19 mouse cellular contexts compared by ENCODE assay signal in genomic region chr6:47469760-47470159, GRCm38 (mm10). TPM values are rescaled to one million over a fixed set of nuclear protein-coding genes. Genes with fewer than 3 reads are reported as not detected.
DNase-seq lines count a peak whose midpoint lies in the region; ATAC-seq and TF ChIP-seq lines count a peak whose summit lies in the region.
"Had no signal": no experiment of that assay in that cellular context is flagged by ENCODE, and none has a peak within 500 bp of the region (broad histone marks: within the 10 kb centered on the region; RNA-seq: fewer than 3 reads in every experiment).

No protein-coding gene starts in this region.

- H3K4me2 ChIP-seq in heart, postnatal 0 days (ENCODE audit: low read depth, low read length), result no peak overlapping the region
- H3K4me2 ChIP-seq in liver, embryonic 11.5 days, result no peak overlapping the region

- DNase-seq in heart, postnatal 0 days (ENCODE audit: low spot score), result peak; percentile 3
- no peak for DNase-seq in heart, adult 2 months
- peak; percentile 88 for DNase-seq in liver, adult 2 months (ENCODE audit: extremely low read depth, low read depth, low spot score)
- DNase-seq in liver, embryonic 11.5 days (ENCODE audit: low spot score), result no peak
- DNase-seq: adrenal gland, adult 2 months; adrenal gland, adult 8-10 months; adrenal gland, postnatal 10 days; adrenal gland, postnatal 14 days; adrenal gland, postnatal 25 days; adrenal gland, postnatal 36 days; B cell, adult 2 months; cerebellum, adult 11 months; cerebellum, adult 11-12 months; cerebellum, adult 18-20 months had no signal

- no peaks in the 10 kb centered on the region for H3K27me3 ChIP-seq in heart, postnatal 0 days (ENCODE audit: control insufficient read depth, insufficient read depth, low read length)
- no peaks in the 10 kb centered on the region for H3K27me3 ChIP-seq in heart, adult 2 months (ENCODE audit: control insufficient read depth, insufficient read depth, low read length)
- H3K27me3 ChIP-seq in liver, adult 2 months (ENCODE audit: control insufficient read depth, insufficient read depth, low read length), result no peaks in the 10 kb centered on the region
- no peaks in the 10 kb centered on the region for H3K27me3 ChIP-seq in liver, embryonic 11.5 days (replicated peaks; ENCODE audit: control insufficient read depth, insufficient read depth, low read length)
- H3K27me3 ChIP-seq: CH12.LX, Patski had no signal

- H3K9ac ChIP-seq in heart, postnatal 0 days (replicated peaks; ENCODE audit: low read depth, low read length), result no peak overlapping the region
- H3K9ac ChIP-seq in heart, adult 2 months (ENCODE audit: low read depth, low read length), result no peak overlapping the region
- H3K9ac ChIP-seq in liver, adult 2 months (ENCODE audit: low read depth, low read length), result no peak overlapping the region
- H3K9ac ChIP-seq in liver, embryonic 11.5 days (ENCODE audit: low read depth, low read length), result no peak overlapping the region

- TF ChIP-seq POLR2A in heart, adult 2 months (IDR thresholded peaks at IDR 0.05; ENCODE audit: insufficient read depth, low read depth, low read length), result no peak
- TF ChIP-seq POLR2A in liver, adult 2 months (IDR thresholded peaks at IDR 0.05; ENCODE audit: extremely low read depth, insufficient read depth, low read length), result no peak

- H3K4me3 ChIP-seq in heart, postnatal 0 days (ENCODE audit: low read depth, low read length), result no peak overlapping the region
- H3K4me3 ChIP-seq in heart, adult 2 months, result no peak overlapping the region
- no peak overlapping the region for H3K4me3 ChIP-seq in liver, adult 2 months (ENCODE audit: insufficient read depth, low read depth, low read length)
- H3K4me3 ChIP-seq in liver, embryonic 11.5 days (ENCODE audit: low read depth, low read length), result no peak overlapping the region

- H3K9me3 ChIP-seq in heart, postnatal 0 days (replicated peaks; ENCODE audit: control insufficient read depth, low read length), result no peaks in the 10 kb centered on the region
- no peaks in the 10 kb centered on the region for H3K9me3 ChIP-seq in liver, embryonic 11.5 days (ENCODE audit: control insufficient read depth, low read length)
- H3K9me3 ChIP-seq: G1E had no signal

- no peaks in the 10 kb centered on the region for H3K36me3 ChIP-seq in heart, postnatal 0 days (replicated peaks; ENCODE audit: control insufficient read depth, insufficient read depth, low read length)
- H3K36me3 ChIP-seq in heart, adult 2 months (ENCODE audit: control insufficient read depth, insufficient read depth, low read length), result peaks cover 12% of the 10 kb centered on the region
- H3K36me3 ChIP-seq in liver, adult 2 months (ENCODE audit: control insufficient read depth, insufficient read depth, low read length), result no peaks in the 10 kb centered on the region
- no peaks in the 10 kb centered on the region for H3K36me3 ChIP-seq in liver, embryonic 11.5 days (ENCODE audit: control insufficient read depth, insufficient read depth, low read length)

- intact Hi-C loops in heart, adult 2 months (cut with DNase I), result no loop called here

- H3K27ac ChIP-seq in heart, postnatal 0 days (ENCODE audit: low read depth), result no peak overlapping the region
- H3K27ac ChIP-seq in heart, adult 2 months, result no peak overlapping the region
- peak overlapping the region; percentile 63 for H3K27ac ChIP-seq in liver, adult 2 months (replicated peaks; ENCODE audit: insufficient read depth, low read depth, low read length)
- no peak overlapping the region for H3K27ac ChIP-seq in liver, embryonic 11.5 days (ENCODE audit: low read depth, low read length)

- ATAC-seq in heart, postnatal 0 days (ENCODE audit: insufficient read depth, low read depth), result no peak
- no peak for ATAC-seq in liver, embryonic 11.5 days (replicated peaks; ENCODE audit: low FRiP score)
- ATAC-seq: activated CD4-positive, CD25-positive, alpha-beta regulatory T cell, adult 4 months; CD4-positive, CD25-positive, alpha-beta regulatory T cell, adult 4 months; Patski had no signal

- H3K79me2 ChIP-seq in heart, adult 2 months (replicated peaks; ENCODE audit: control insufficient read depth, insufficient read depth, low read length), result peaks cover 6% of the 10 kb centered on the region
- H3K79me2 ChIP-seq in liver, adult 2 months (ENCODE audit: control insufficient read depth, insufficient read depth, low read length), result peaks cover 24% of the 10 kb centered on the region; the same call in 1 of the 2 replicates

- no peak for TF ChIP-seq CTCF in heart, postnatal 0 days (IDR thresholded peaks at IDR 0.05; ENCODE audit: low read depth)
- TF ChIP-seq CTCF in heart, adult 2 months (IDR thresholded peaks at IDR 0.05), result no peak
- TF ChIP-seq CTCF in liver, adult 2 months (IDR thresholded peaks at IDR 0.05; ENCODE audit: low read depth, low read length), result no peak

- H3K4me1 ChIP-seq in heart, postnatal 0 days (ENCODE audit: control insufficient read depth, insufficient read depth), result peaks cover 12% of the 10 kb centered on the region; the same call in 1 of the 2 replicates
- H3K4me1 ChIP-seq in heart, adult 2 months (ENCODE audit: control insufficient read depth, insufficient read depth, low read length), result peaks cover 6% of the 10 kb centered on the region
- peaks cover 31% of the 10 kb centered on the region for H3K4me1 ChIP-seq in liver, adult 2 months (ENCODE audit: control insufficient read depth, insufficient read depth, low read length)
- peaks cover 5% of the 10 kb centered on the region for H3K4me1 ChIP-seq in liver, embryonic 11.5 days (replicated peaks; ENCODE audit: control insufficient read depth, insufficient read depth, low read length)

- no peak for TF ChIP-seq EP300 in heart, postnatal 0 days (IDR thresholded peaks at IDR 0.05; ENCODE audit: low read depth)
- TF ChIP-seq EP300 in heart, adult 2 months (IDR thresholded peaks at IDR 0.05; ENCODE audit: insufficient read depth, low read depth, low read length), result no peak

RNA-seq across cellular contexts. Expression of gene Cul1, which starts 16.6 kb away (rescaled TPM):
- 55.8 and 148 TPM in 2 replicates for total RNA-seq in heart, postnatal 0 days (2014; rRNA removed; ENCODE audit: low replicate concordance)
- polyA plus RNA-seq in heart, postnatal 0 days (2015; fragmentation: Nextera tagmentation; extraction: Ambion mirVana), result 67.9 and 78.5 TPM in 2 replicates
- 10 to 100 TPM; 60.0 to 68.6 TPM for total RNA-seq in heart, adult 2 months (2021)
- polyA plus RNA-seq in heart, adult 2 months (2012; rRNA removed), result 22.7 and 41.3 TPM in 2 replicates
- total RNA-seq in liver, adult 2 months (2014; rRNA removed), result 51.0 and 55.0 TPM in 2 replicates
- polyA plus RNA-seq in liver, adult 2 months (2012; rRNA removed), result 13.5 and 15.4 TPM in 2 replicates
- polyA plus RNA-seq in liver, embryonic 11.5 days (2014; fragmentation: Nextera tagmentation; extraction: Ambion mirVana), result 139 and 141 TPM in 2 replicates

Comparison
In these comparisons a context has a peak if more than half of its experiments do, and no peak if none do; other contexts are left out.
1. DNase-seq: peak in heart, postnatal 0 days (single experiment) and liver, adult 2 months (single experiment); none in heart, adult 2 months (0 of 2) and liver, embryonic 11.5 days (single experiment).